Mouse (Mus musculus) left cerebral cortex, adult 9 months (tissue): ENCODE measurements around the gene 1700015G11Rik.
A peak's percentile ranks its signal among the peaks of the same experiment; 100 is the strongest.

Experiments
- DNase-seq, 2 experiments: peaks; one replicate each; pipeline ENCODE4 v3.0.0; 2022; ENCODE audit warnings: low spot score in 2 of 2

1700015G11Rik gene

GRCm38 (mm10) chr7:52015628-52016027 lies at the start of gene 1700015G11Rik:
Gene 1700015G11Rik (minus strand): TSS chr7:52015728.
- no peak for DNase-seq

DNA sequence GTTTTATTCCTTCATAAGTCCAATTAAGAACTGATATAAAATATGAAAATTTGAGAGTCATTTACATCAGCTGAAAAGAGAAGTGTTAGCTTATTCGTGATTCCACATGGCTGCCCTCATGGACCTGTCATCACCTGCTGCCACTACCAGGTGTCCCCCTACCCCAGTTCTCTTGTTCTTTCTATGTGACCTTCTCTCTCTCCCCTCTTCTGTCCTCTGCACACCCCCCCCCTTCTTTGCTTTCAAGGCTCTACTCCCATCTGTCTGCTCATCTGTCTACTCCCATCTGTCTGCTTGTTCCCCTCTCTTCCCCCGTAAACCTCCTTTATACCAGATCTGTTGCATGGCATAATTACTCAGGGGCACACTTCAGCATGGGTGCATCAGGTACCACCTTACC lies 41.4 kb upstream of the 1700015G11Rik start:
- no peak for DNase-seq

DNA sequence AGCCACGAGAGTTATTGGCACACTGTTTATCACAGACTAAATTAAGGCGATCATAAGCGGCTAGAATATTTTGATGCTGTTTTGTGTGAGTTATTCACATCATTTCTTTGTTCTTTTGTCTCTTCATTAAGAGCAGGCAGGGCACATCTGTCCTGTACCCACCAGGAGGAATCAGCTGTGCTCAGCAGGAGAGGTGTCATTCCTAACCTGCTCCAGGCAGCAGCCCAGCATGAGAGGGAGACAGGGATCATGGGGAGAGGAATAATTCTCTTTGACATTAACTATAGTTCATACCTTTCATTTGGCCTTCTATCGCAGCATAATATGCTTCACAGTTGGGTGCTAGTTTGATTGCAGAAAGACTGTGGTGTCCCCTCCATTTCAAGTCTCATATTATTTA lies 40.7 kb upstream of the 1700015G11Rik start:
- no peak for DNase-seq

GRCm38 (mm10) chr7:52055831-52056230 lies 40.3 kb upstream of the 1700015G11Rik start:
- DNase-seq = no peak

DNA sequence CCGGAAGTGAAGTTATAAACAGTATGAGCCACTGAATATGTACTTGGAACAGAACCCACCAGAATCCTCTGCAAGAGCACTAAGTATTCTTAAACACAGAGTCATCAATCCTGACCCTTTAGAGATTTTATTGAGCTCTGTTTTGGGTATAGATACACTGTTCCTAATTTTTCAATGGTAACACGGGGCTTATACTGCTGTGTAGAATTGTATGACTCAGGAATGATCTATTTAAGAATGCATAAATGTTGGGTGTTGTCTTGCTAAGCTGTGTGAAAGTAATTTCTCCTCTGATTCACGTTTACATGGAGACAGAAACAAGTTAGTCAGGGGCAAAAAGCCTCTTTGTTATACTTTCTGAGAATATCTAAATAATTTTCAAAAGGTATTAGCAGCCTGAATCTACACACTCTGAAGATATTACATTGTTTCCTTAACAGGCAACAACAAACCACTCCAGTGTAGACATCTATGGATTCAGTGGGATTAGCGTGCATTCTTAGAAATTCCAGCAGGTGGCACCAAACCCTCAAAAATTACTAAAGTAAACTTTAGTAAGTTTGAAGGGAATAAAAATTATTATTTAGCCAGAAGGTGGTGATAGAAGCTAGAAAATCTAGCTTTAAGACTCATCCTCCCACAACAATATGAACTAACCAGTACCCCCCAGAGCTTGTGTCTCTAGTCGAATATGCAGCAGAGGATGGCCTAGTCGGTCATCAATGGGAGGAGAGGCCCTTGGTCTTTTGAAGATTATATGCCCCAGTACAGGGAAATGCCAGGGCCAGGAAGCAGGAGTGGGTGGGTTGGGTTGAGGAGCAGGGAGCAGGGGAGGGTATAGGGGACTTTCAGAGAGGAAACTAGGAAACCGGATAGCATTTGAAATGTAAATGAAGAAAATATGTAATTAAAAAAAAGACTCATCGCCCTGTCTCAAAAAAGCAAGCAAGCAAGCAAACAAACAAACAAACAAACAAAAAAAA lies 22.4 kb upstream of the 1700015G11Rik start:
- peak in 1 of 2 experiments; percentile 42 for DNase-seq

DNA sequence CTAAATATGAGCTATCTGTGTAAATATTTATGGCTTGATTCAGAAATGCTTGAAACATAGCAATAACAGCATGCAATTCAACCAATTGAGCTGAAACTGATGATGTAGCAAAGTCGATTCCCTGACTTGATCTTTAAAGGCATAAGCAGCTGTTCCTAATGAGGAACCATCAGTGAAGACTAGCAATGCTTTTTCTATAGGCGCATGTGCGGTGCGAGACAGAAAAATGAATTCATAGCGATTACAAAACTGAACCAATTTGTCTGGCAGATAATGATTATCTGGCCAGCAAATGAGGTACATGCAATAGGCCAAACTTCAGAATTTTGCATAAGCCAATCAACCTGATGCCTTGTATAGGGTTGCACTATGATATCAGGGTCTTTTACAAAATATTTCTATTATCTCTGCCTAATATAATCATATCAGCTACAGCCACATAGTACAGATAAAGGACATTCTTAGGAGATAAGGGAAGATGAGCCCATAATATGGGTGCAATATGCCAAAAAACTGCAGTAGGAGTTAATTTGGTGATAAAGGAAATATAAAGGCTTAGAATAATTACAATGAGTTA lies 8.6 kb upstream of the 1700015G11Rik start:
- DNase-seq = no peak

DNA sequence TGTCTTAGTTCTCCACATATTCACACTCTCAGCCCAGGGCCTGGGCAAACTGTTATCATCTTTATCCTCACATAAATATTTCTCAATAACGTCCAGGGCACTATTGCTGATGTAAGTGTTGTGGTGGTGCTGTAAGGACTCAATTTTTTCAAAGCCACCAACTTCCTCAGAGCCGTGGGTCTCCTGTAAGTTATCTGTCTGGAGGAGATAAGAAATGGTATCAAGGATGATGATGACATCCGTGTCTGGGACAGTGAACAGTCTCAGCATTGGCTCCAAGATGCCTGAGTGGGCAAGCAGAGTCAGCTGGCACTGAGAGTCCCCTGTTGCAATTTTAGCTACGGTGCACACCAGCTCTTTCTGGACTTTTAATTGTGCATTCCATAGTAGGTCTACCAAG lies 6.5 kb upstream of the 1700015G11Rik start:
- DNase-seq = no peak

DNA sequence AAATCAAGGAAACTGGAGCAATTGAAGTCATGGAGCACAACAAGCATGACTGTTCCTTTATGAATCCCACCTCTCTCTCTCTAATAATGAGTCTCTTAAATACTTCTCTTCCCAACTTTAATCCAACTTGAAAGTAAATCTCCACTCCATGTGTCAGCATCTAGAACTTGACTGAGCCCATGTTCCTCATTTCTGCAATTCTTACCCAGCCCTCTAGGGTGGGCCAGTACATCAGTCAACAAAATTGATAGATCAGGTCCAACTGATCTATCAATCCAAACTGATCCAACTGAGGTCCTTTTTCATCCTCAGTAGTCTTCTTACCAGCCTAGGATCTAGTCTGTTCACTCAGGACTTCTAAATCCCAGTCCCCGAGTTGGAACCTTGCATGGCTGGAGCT lies 348 bp downstream of the 1700015G11Rik start:
- no peak for DNase-seq

GRCm38 (mm10) chr7:52013457-52013856 lies 2.1 kb downstream of the 1700015G11Rik start:
- no peak for DNase-seq

DNA sequence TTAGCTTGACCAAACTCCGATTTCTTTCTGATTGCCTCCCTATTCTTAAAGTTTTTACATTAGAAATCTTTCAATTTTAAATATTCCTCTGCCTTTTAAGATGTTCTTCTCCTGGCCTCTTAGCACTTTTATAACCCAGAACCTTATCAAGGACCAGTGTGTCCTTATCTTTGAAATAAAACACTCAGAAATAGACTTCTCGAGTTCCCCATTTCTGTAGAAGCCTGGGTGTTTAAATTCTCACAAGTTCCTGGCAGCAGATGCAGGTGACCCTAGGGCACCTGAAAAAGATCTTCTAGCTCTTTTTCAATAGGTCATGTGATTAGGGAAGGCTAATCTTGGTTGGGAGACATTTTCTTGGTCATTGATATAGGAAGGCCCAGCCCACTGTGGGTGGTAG lies 8.4 kb downstream of the 1700015G11Rik start:
- no peak for DNase-seq

- DNase-seq = no peak
Measured at GRCm38 (mm10) chr7:52006296-52006630, 9.3 kb downstream of the 1700015G11Rik start.

DNA sequence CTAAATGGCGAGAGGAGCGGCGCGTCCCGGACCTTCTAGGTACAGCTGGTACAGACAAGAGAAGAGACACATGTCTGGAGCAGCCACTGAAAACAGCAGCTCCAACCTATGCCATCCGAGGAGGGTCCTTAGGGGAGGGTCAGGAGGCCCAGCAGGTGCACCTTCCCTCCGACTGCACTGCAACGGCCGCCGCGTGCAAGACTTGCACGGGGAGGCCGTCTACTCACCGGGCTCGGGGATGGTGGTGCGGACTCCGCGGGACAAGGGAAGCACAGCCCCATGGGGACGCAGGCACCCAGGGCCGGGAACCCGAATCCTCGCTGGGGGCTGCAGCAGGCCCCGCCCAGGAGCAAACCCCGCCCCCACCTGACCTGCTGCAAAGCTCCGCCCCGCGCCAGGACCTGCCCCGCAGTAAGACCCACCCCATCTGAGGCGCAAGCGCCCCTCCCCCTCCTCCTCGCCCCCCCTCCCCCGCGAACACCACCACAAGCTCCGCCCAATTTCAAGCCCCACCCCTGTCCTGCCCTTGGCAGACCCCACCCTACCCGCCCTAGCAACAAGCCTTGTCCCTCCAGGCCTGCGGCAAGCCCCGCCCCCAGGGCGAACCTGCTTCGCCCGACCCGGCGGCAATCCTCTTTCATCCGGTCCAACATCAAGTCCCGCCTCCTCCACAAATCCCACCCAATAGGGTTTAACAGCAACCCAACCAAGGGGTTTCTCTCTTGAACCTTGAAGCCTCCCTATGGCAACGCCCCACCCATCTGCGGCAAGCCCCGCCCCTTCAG lies 9.8 kb downstream of the 1700015G11Rik start, which contains the start of gene Svip:
TSS of gene Svip (minus strand) at position 508 of the 785 bp plus-strand sequence.
- DNase-seq = peak; percentile 96 to 97

DNA sequence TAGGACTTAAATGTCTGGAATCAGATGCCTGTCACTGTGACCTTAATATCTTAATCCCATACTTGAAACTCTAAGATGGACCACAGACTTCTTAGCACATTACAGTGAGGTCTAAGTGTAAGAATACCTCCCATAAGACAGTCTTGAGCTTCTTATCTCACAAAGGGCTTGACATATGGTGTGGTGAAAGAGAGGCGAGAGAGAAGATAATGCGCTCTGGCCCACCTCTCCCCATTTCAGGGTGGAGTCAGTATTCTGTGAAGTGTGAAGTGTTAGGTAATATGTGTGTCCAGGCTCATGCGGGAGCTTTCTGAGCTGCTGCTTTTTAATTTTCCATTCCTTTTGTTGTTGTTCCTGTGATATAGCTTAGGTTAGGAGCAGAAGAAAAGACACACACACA lies 24.5 kb downstream of the 1700015G11Rik start:
- no peak for DNase-seq

- DNase-seq = no peak
Measured at GRCm38 (mm10) chr7:51986909-51987308, 28.6 kb downstream of the 1700015G11Rik start.

GRCm38 (mm10) chr7:51985763-51986162 lies 29.8 kb downstream of the 1700015G11Rik start:
- DNase-seq = peak in 1 of 2 experiments; percentile 12

GRCm38 (mm10) chr7:51982303-51982702 lies 33.2 kb downstream of the 1700015G11Rik start:
- peak; percentile 21 to 35 for DNase-seq

DNA sequence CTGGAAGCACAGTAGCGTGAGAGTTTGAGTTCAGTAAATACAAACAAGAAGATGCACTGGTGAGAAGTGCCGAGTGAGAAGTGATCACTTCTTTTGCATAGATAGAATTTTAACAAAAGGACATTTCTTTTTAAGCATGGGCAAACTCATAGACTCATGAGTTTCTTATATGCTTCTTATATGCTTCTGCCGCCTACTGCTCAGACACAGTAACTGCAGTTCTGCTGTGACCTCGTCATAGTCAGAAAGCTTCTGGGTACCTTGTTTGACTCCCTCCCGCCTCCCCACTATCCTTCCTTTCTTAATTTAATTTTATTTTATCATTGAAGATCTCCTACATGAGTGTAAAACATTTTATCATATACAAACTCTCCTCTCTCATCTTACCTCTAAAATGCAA lies 36.3 kb downstream of the 1700015G11Rik start:
- DNase-seq = peak in 1 of 2 experiments; percentile 16

DNA sequence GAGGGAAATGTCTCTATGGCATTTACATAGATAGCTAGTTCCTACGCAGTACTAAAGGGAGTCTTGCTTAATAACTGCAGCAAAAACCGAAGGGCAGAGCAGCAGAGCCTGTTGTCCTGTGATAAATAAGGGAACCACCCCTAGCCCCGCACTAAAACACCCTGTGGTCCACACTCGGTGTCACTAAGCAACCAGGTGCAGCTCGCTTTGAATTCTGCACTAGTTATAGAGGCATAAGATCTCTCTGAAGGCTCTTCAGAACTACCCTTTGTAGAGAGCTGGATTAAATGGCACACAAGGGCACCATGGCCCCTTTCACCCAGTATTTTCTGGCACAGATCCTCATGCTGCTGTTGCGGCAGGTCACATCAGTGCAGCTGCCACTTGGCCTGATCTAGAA lies 40.3 kb downstream of the 1700015G11Rik start:
- no peak for DNase-seq

DNA sequence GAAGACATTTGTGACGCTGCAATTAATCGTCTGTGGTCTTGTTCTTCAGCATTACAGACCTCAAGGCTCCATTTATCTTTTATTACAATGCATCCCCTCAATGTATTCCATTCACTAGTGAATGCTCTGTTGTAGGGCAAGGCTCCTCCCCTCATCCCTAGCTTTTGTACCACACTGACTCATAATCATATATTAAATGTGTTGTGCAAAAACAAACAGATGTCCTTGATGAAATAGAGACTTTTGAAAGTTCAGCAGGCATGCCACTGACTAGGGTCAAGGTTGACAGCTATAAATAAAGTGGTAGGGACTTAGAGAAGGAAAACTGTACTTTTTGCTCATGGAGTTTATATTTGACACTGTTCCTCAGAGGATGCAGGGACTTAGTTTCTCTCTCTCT lies 42.0 kb downstream of the 1700015G11Rik start:
- no peak for DNase-seq

DNA sequence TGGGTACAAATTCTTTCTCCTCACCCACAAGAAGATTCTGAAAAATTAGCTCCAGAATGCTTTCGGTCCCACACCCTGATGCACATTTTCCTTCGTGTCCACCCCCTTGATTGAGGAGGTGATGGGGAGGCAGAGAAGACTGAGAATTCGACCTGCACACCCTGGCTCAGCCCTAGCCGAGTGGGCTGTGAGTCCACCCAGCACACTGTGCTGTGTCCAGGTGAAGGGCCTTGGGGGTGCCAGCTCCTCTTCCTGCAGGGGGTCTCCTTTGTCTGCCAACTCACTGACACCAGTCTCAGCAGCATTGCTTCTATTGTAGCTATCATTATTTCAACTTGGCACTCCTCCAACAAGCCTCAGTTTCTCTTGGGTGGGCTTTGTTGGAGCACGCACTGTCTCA lies 42.4 kb downstream of the 1700015G11Rik start:
- no peak for DNase-seq

GRCm38 (mm10) chr7:51972252-51972855 lies 43.2 kb downstream of the 1700015G11Rik start:
- DNase-seq = peak in 1 of 2 experiments; percentile 68

GRCm38 (mm10) chr7:51969379-51969778 lies 46.1 kb downstream of the 1700015G11Rik start:
- no peak for DNase-seq
